Mouse (Mus musculus): Measurements from ENCODE around the gene Tmem177.

DNA sequence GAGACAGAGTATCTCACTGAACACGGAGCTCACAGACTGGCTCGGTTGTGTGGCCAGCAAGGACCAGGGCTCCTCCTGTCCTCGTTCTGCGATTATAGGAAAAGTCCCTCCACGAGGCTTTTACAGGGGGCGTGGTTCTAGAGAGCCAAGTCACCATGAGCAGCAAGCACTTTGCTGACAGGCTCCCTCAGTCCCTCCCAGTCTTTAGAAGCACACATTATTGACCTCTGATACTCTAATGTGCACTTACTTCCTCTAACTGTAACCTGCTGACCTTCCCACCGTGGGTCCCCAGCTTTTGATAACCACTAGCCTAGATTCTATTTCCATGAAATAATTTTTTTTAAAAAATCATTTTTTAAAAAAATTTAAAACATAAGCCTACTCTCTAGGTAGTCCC lies 46.9 kb upstream of the Tmem177 start:
- TF ChIP-seq CTCF (IDR thresholded peaks at IDR 0.05; ENCODE audit: borderline replicate concordance, control insufficient read depth, extremely low read depth, insufficient read depth, low read length, poor library complexity): no peak
- TF ChIP-seq POLR2A (IDR thresholded peaks at IDR 0.05; ENCODE audit: control insufficient read depth, extremely low read depth, insufficient read depth, low read length, poor library complexity): no peak

Data from thymus, adult 2 months (tissue).